Mouse (Mus musculus): ENCODE data around the gene Fcgr1.

DNA sequence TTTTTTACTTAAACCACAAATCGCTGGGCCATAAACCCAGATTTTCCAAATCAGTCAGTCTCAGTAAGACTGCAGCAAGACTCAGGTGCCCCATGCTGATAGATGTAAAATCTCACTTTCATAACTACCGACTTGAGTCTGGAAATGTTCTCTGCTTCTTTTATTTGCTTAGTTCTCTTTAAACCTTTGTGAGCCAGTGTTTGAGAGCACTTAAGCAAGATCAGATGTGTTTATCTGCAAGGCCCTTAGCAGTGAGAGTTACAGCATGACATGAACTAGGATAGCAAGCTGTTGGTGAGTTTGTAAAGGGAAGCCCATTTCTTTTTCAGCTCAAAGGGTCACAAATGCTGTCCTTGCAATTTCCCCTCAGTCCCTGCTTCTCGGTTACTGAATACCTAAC, 36.6 kb downstream of the Fcgr1 start:
- TF ChIP-seq CTCF (IDR thresholded peaks at IDR 0.05; ENCODE audit: control insufficient read depth, insufficient read depth, low read length) = no peak
- no peak for TF ChIP-seq POLR2A (IDR thresholded peaks at IDR 0.05; ENCODE audit: borderline replicate concordance, control insufficient read depth, low read depth, low read length)

Measured in bone marrow, adult 2 months (tissue).